26 mouse cellular contexts compared by ENCODE assay signal in genomic region chr2:28618777-28619336, GRCm38 (mm10). TPM values are rescaled to one million over a fixed set of nuclear protein-coding genes. Genes with fewer than 3 reads are reported as not detected.
DNase-seq lines count a peak whose midpoint lies in the region; ATAC-seq and TF ChIP-seq lines count a peak whose summit lies in the region.
"Had no signal": no experiment of that assay in that cellular context is flagged by ENCODE, and none has a peak within 500 bp of the region (broad histone marks: within the 10 kb centered on the region; RNA-seq: fewer than 3 reads in every experiment).

No protein-coding gene starts in this region.

- 74% methylated on average over 6 of the region's 6 CpGs for WGBS in heart, embryonic 11.5 days (ENCODE audit: insufficient replicate concordance)
- whole genome bisulfite sequencing in heart, adult 2 months, result 67% methylated on average over 6 of the region's 6 CpGs
- WGBS in liver, embryonic 13.5 days (ENCODE audit: insufficient replicate concordance), result 18% methylated on average over 6 of the region's 6 CpGs
- 87% methylated on average over 6 of the region's 6 CpGs for WGBS in forebrain, embryonic 14.5 days

- H3K4me2 ChIP-seq in heart, embryonic 11.5 days, result peak overlapping the region; percentile 49
- H3K4me2 ChIP-seq in liver, embryonic 13.5 days, result peak overlapping the region; percentile 90
- H3K4me2 ChIP-seq in forebrain, embryonic 14.5 days (ENCODE audit: low read length), result no peak overlapping the region
- H3K4me2 ChIP-seq: embryonic facial prominence, embryonic 15.5 days; heart, embryonic 15.5 days; limb, embryonic 15.5 days had no signal

- no peak overlapping the region for H3K9ac ChIP-seq in heart, embryonic 11.5 days (ENCODE audit: low read depth, low read length)
- no peak overlapping the region for H3K9ac ChIP-seq in heart, adult 2 months (ENCODE audit: low read depth, low read length)
- peak overlapping the region; percentile 93 for H3K9ac ChIP-seq in liver, embryonic 13.5 days
- H3K9ac ChIP-seq in forebrain, embryonic 14.5 days (ENCODE audit: low read length), result no peak overlapping the region
- H3K9ac ChIP-seq: embryonic facial prominence, embryonic 15.5 days; heart, embryonic 15.5 days; limb, embryonic 15.5 days had no signal

- H3K36me3 ChIP-seq in heart, embryonic 11.5 days (ENCODE audit: control insufficient read depth, insufficient read depth, low read length), result no peaks in the 10 kb centered on the region
- no peaks in the 10 kb centered on the region for H3K36me3 ChIP-seq in heart, adult 2 months (ENCODE audit: control insufficient read depth, insufficient read depth, low read length)
- H3K36me3 ChIP-seq in liver, embryonic 13.5 days, result peaks cover 49% of the 10 kb centered on the region
- no peaks in the 10 kb centered on the region for H3K36me3 ChIP-seq in forebrain, embryonic 14.5 days (ENCODE audit: control insufficient read depth, insufficient read depth, low read length)
- H3K36me3 ChIP-seq: embryonic facial prominence, embryonic 15.5 days; heart, embryonic 15.5 days; hindbrain, embryonic 10.5 days; limb, embryonic 15.5 days had no signal

- peaks cover 25% of the 10 kb centered on the region for H3K27me3 ChIP-seq in heart, embryonic 11.5 days (ENCODE audit: control insufficient read depth, insufficient read depth, low read length)
- no peaks in the 10 kb centered on the region; the same call in 1 of the 2 replicates for H3K27me3 ChIP-seq in heart, adult 2 months (ENCODE audit: control insufficient read depth, insufficient read depth, low read length)
- peaks cover 10% of the 10 kb centered on the region for H3K27me3 ChIP-seq in Patski
- 0 out of 2 replicates have a peak, but pooled peaks cover 3% of the 10 kb centered on the region for H3K27me3 ChIP-seq in liver, embryonic 13.5 days
- H3K27me3 ChIP-seq in forebrain, embryonic 14.5 days (replicated peaks; ENCODE audit: control insufficient read depth, insufficient read depth, low read length), result peaks cover 11% of the 10 kb centered on the region; the same call in 1 of the 2 replicates

- H3K4me3 ChIP-seq in heart, embryonic 11.5 days (ENCODE audit: low read depth, low read length), result peak overlapping the region; percentile 15; the same call in 1 of the 2 replicates
- no peak overlapping the region for H3K4me3 ChIP-seq in heart, adult 2 months
- H3K4me3 ChIP-seq in liver, embryonic 13.5 days (replicated peaks), result peak overlapping the region; percentile 90
- no peak overlapping the region for H3K4me3 ChIP-seq in forebrain, embryonic 14.5 days (ENCODE audit: low read depth, low read length)
- H3K4me3 ChIP-seq: embryonic facial prominence, embryonic 15.5 days; heart, embryonic 15.5 days; hindbrain, embryonic 10.5 days; limb, embryonic 15.5 days had no signal

- in situ Hi-C loops in Patski (cut with MboI; ENCODE audit: low pct_unique_long_range_greater_than_20kb), result no loop called here

- POLR2A ChIA-PET in Patski (lab: Charles Lee), result interaction anchor here (1.6 kb wide), 1 partner anchor 21 kb away, joined by 4 read pairs; no protein-coding TSS in a partner anchor

- H3K27ac ChIP-seq in heart, embryonic 11.5 days (ENCODE audit: low read depth, low read length), result no peak overlapping the region
- no peak overlapping the region for H3K27ac ChIP-seq in heart, adult 2 months
- peak overlapping the region; percentile 99 for H3K27ac ChIP-seq in liver, embryonic 13.5 days
- no peak overlapping the region for H3K27ac ChIP-seq in forebrain, embryonic 14.5 days (ENCODE audit: low read depth, low read length)
- H3K27ac ChIP-seq: embryonic facial prominence, embryonic 15.5 days; heart, embryonic 15.5 days; hindbrain, embryonic 10.5 days; limb, embryonic 15.5 days had no signal

- H3K79me2 ChIP-seq in heart, adult 2 months (replicated peaks; ENCODE audit: control insufficient read depth, insufficient read depth, low read length), result no peaks in the 10 kb centered on the region

- CTCF ChIA-PET in Patski (lab: Charles Lee), result interaction anchor here (1.0 to 1.3 kb wide), 3 partner anchors 9 to 25 kb away, joined by 3 to 4 read pairs (median 3); no protein-coding TSS in a partner anchor

- H3K4me1 ChIP-seq in heart, embryonic 11.5 days (ENCODE audit: control insufficient read depth, insufficient read depth, low read length), result peaks cover 6% of the 10 kb centered on the region
- no peaks in the 10 kb centered on the region for H3K4me1 ChIP-seq in heart, adult 2 months (ENCODE audit: control insufficient read depth, insufficient read depth, low read length)
- H3K4me1 ChIP-seq in liver, embryonic 13.5 days (replicated peaks), result peaks cover 80% of the 10 kb centered on the region
- H3K4me1 ChIP-seq in forebrain, embryonic 14.5 days (ENCODE audit: control insufficient read depth, insufficient read depth, low read length), result no peaks in the 10 kb centered on the region
- H3K4me1 ChIP-seq: embryonic facial prominence, embryonic 15.5 days had no signal

- ATAC-seq in heart, embryonic 11.5 days (replicated peaks; ENCODE audit: insufficient number of reproducible peaks, low FRiP score, low TSS enrichment), result no peak
- ATAC-seq in Patski, result peak; percentile 15
- no peak for ATAC-seq in liver, embryonic 13.5 days (ENCODE audit: low read depth)
- peak; percentile 8; the same call in 1 of the 2 replicates for ATAC-seq in megakaryocyte progenitor cell, adult 5-6 weeks (replicated peaks; ENCODE audit: poor library complexity)
- no peak for ATAC-seq in forebrain, embryonic 14.5 days
- ATAC-seq: activated CD4-positive, CD25-positive, alpha-beta regulatory T cell, adult 4 months had no signal

- no peak for TF ChIP-seq CTCF in heart, adult 2 months (IDR thresholded peaks at IDR 0.05)
- TF ChIP-seq CTCF in Patski (IDR thresholded peaks at IDR 0.05), result no peak

- DNase-seq in heart, adult 2 months, result no peak
- no peak for DNase-seq in Patski (ENCODE audit: low read depth, low spot score)
- DNase-seq in liver, embryonic 13.5 days, result no peak
- DNase-seq in adrenal gland, adult 8-10 months, result no peak
- DNase-seq in kidney, postnatal 14 days, result no peak
- DNase-seq in forebrain, embryonic 14.5 days (ENCODE audit: low spot score), result no peak
- DNase-seq: adrenal gland, postnatal 25 days; B cell, adult 2 months; cerebellum, adult 11-12 months; cerebellum, postnatal 25 days; gastrocnemius, postnatal 36 days; lung, postnatal 10 days; right cerebral cortex, postnatal 4 days; thymus, postnatal 14 days had no signal

- TF ChIP-seq POLR2A in heart, adult 2 months (IDR thresholded peaks at IDR 0.05; ENCODE audit: insufficient read depth, low read depth, low read length), result no peak

- H3K9me3 ChIP-seq in heart, embryonic 11.5 days (replicated peaks; ENCODE audit: control insufficient read depth, low read length), result no peaks in the 10 kb centered on the region
- no peaks in the 10 kb centered on the region for H3K9me3 ChIP-seq in liver, embryonic 13.5 days (replicated peaks)
- H3K9me3 ChIP-seq in forebrain, embryonic 14.5 days (replicated peaks; ENCODE audit: control insufficient read depth, low read length), result no peaks in the 10 kb centered on the region
- H3K9me3 ChIP-seq: embryonic facial prominence, embryonic 15.5 days; heart, embryonic 15.5 days; hindbrain, embryonic 10.5 days; limb, embryonic 15.5 days had no signal

- TF ChIP-seq EP300 in heart, adult 2 months (IDR thresholded peaks at IDR 0.05; ENCODE audit: insufficient read depth, low read depth, low read length), result no peak

- intact Hi-C loops in heart, adult 2 months (cut with DNase I), result no loop called here

RNA-seq across cellular contexts. Expression of gene Gfi1b, which starts 2.9 kb away (rescaled TPM):
- 7.6 and 10.9 TPM in 2 replicates for polyA plus RNA-seq in heart, embryonic 11.5 days (2014; fragmentation: Nextera tagmentation; extraction: Ambion mirVana)
- total RNA-seq in heart, adult 2 months (2021), result not detected
- 0.12 TPM in 2 replicates for polyA plus RNA-seq in heart, adult 2 months (2012; rRNA removed)
- not detected for polyA plus RNA-seq in Patski (2021)
- polyA plus RNA-seq in liver, embryonic 13.5 days (2015; fragmentation: Nextera tagmentation; extraction: Ambion mirVana), result 99.2 and 109 TPM in 2 replicates
- total RNA-seq in megakaryocyte progenitor cell, adult 5-6 weeks (2015), result 15.6 and 28.3 TPM in 2 replicates
- total RNA-seq in megakaryocyte progenitor cell, adult 5-6 weeks (2017), result 10.3 and 13.1 TPM in 2 replicates
- not detected for total RNA-seq in adrenal gland, adult 8-10 months (2022)
- polyA plus RNA-seq in forebrain, embryonic 14.5 days (2014; fragmentation: Nextera tagmentation; extraction: Ambion mirVana), result 0.12 TPM in 1 of 2 replicates, not detected in the other
- total RNA-seq: adrenal gland, postnatal 25 days; gastrocnemius, postnatal 36 days; left cerebral cortex, adult 18-20 months; left cerebral cortex, postnatal 36 days; midbrain, postnatal 0 days had no signal
- polyA plus RNA-seq: embryonic facial prominence, embryonic 15.5 days; midbrain, postnatal 0 days had no signal

RNA-seq across cellular contexts. Expression of gene Tsc1, which starts 22.2 kb away (rescaled TPM):
- 14.2 and 16.2 TPM in 2 replicates for polyA plus RNA-seq in heart, embryonic 11.5 days (2014; fragmentation: Nextera tagmentation; extraction: Ambion mirVana)
- total RNA-seq in heart, adult 2 months (2021), result 10 to 100 TPM; 24.9 to 29.3 TPM
- 11.5 and 22.7 TPM in 2 replicates for polyA plus RNA-seq in heart, adult 2 months (2012; rRNA removed)
- polyA plus RNA-seq in Patski (2021), result 16.8 TPM
- 7.8 and 8.4 TPM in 2 replicates for polyA plus RNA-seq in liver, embryonic 13.5 days (2015; fragmentation: Nextera tagmentation; extraction: Ambion mirVana)
- 9.4 and 10.3 TPM in 2 replicates for total RNA-seq in megakaryocyte progenitor cell, adult 5-6 weeks (2015)
- total RNA-seq in megakaryocyte progenitor cell, adult 5-6 weeks (2017), result 7.1 and 12.1 TPM in 2 replicates
- total RNA-seq in adrenal gland, adult 8-10 months (2022), result 10 to 100 TPM; 20.0 to 30.8 (median 25.2) TPM
- 17.7 and 25.5 TPM in 2 replicates for polyA plus RNA-seq in forebrain, embryonic 14.5 days (2014; fragmentation: Nextera tagmentation; extraction: Ambion mirVana)

RNA-seq across cellular contexts. Expression of gene Gtf3c5, which starts 35.3 kb away (rescaled TPM):
- 22.5 and 23.3 TPM in 2 replicates for polyA plus RNA-seq in heart, embryonic 11.5 days (2014; fragmentation: Nextera tagmentation; extraction: Ambion mirVana)
- 10 to 100 TPM; 11.0 to 12.2 TPM for total RNA-seq in heart, adult 2 months (2021)
- polyA plus RNA-seq in heart, adult 2 months (2012; rRNA removed), result 14.3 and 21.9 TPM in 2 replicates
- polyA plus RNA-seq in Patski (2021), result 30.5 TPM
- 16.9 and 19.3 TPM in 2 replicates for polyA plus RNA-seq in liver, embryonic 13.5 days (2015; fragmentation: Nextera tagmentation; extraction: Ambion mirVana)
- 16.2 and 19.1 TPM in 2 replicates for total RNA-seq in megakaryocyte progenitor cell, adult 5-6 weeks (2015)
- 11.0 and 13.0 TPM in 2 replicates for total RNA-seq in megakaryocyte progenitor cell, adult 5-6 weeks (2017)
- total RNA-seq in adrenal gland, adult 8-10 months (2022), result 10 to 100 TPM; 21.4 to 26.3 (median 23.4) TPM
- polyA plus RNA-seq in forebrain, embryonic 14.5 days (2014; fragmentation: Nextera tagmentation; extraction: Ambion mirVana), result 20.5 and 28.6 TPM in 2 replicates

RNA-seq across cellular contexts. Expression of gene Cel, which starts 55.7 kb away (rescaled TPM):
- not detected in 2 replicates for polyA plus RNA-seq in heart, embryonic 11.5 days (2014; fragmentation: Nextera tagmentation; extraction: Ambion mirVana)
- not detected for total RNA-seq in heart, adult 2 months (2021)
- not detected in 2 replicates for polyA plus RNA-seq in heart, adult 2 months (2012; rRNA removed)
- not detected for polyA plus RNA-seq in Patski (2021)
- polyA plus RNA-seq in liver, embryonic 13.5 days (2015; fragmentation: Nextera tagmentation; extraction: Ambion mirVana), result 0.05 and 0.34 TPM in 2 replicates
- not detected in 2 replicates for total RNA-seq in megakaryocyte progenitor cell, adult 5-6 weeks (2015)
- not detected in 2 replicates for total RNA-seq in megakaryocyte progenitor cell, adult 5-6 weeks (2017)
- total RNA-seq in adrenal gland, adult 8-10 months (2022), result not detected
- not detected in 2 replicates for polyA plus RNA-seq in forebrain, embryonic 14.5 days (2014; fragmentation: Nextera tagmentation; extraction: Ambion mirVana)
- total RNA-seq: gastrocnemius, postnatal 36 days; left cerebral cortex, adult 18-20 months; left cerebral cortex, postnatal 36 days; midbrain, postnatal 0 days had no signal
- polyA plus RNA-seq: activated CD4-positive, CD25-positive, alpha-beta regulatory T cell, adult 4 months; forebrain, embryonic 11.5 days; hindbrain, embryonic 10.5 days; kidney, adult 2 months; limb, embryonic 15.5 days; midbrain, postnatal 0 days had no signal

Comparison
In these comparisons a context has a peak if more than half of its experiments do, and no peak if none do; other contexts are left out.
1. H3K4me3 ChIP-seq: peak in heart, embryonic 11.5 days (single experiment) and liver, embryonic 13.5 days (single experiment); none in heart, adult 2 months (single experiment) and forebrain, embryonic 14.5 days (single experiment).
2. ATAC-seq: peak in Patski (single experiment) and megakaryocyte progenitor cell, adult 5-6 weeks (single experiment); none in heart, embryonic 11.5 days (single experiment), liver, embryonic 13.5 days (single experiment) and forebrain, embryonic 14.5 days (single experiment).